Mouse (Mus musculus) E14TG2a.4 (cell line): ENCODE measurements around the gene Dppa4.

Experiments
- H3K27me3 ChIP-seq: 2 replicates; pipeline ENCODE4 v1.6.1; 2014; ENCODE audit warnings: low read length, control low read depth; ENCODE audit not compliant: insufficient read depth
- H3K36me3 ChIP-seq: 2 replicates; pipeline ENCODE4 v1.6.1; 2014; ENCODE audit warnings: low read length, control low read depth; ENCODE audit not compliant: insufficient read depth
- H3K4me1 ChIP-seq: replicated peaks from 2 replicates; pipeline ENCODE4 v1.6.1; 2014; ENCODE audit warnings: low read depth, low read length, control low read depth
- H3K4me3 ChIP-seq: replicated peaks from 2 replicates; pipeline ENCODE4 v1.5.1; 2014; ENCODE audit warnings: mild to moderate bottlenecking, low read length
- H3K9me3 ChIP-seq: 2 replicates; pipeline ENCODE4 v1.6.1; 2014; ENCODE audit warnings: low read length, control low read depth
- CTCF ChIP-seq: conservative IDR thresholded peaks from 2 replicates; pipeline ENCODE4 v1.5.1; 2014; ENCODE audit warnings: low read length
- NANOG ChIP-seq: IDR thresholded peaks from 2 replicates; pipeline ENCODE4 v1.6.1; 2014; ENCODE audit warnings: borderline replicate concordance, low read length, mixed read lengths
- POU5F1 ChIP-seq: IDR thresholded peaks from 2 replicates; pipeline ENCODE4 v1.6.1; 2014; ENCODE audit warnings: low read length, borderline replicate concordance

The Dppa4 gene

GRCm38 (mm10) chr16:48309912-48310630 is 26.5 kb downstream of the Dppa4 start:
- Histone ChIP-seq H3K9me3 (no peaks in the 10 kb centered on the region), H3K27me3 (no peaks in the 10 kb centered on the region), H3K36me3 (peaks cover 38% of the 10 kb centered on the region), H3K4me3 (peak overlapping the region; percentile 82), H3K4me1 (peaks cover 81% of the 10 kb centered on the region)
- no peak for TF ChIP-seq NANOG
- TF ChIP-seq CTCF = no peak
- no peak for TF ChIP-seq POU5F1

- Histone ChIP-seq H3K4me3 (no peak overlapping the region), H3K4me1 (peaks cover 68% of the 10 kb centered on the region), H3K36me3 (peaks cover 89% of the 10 kb centered on the region), H3K27me3 (no peaks in the 10 kb centered on the region), H3K9me3 (no peaks in the 10 kb centered on the region)
- TF ChIP-seq NANOG = no peak
- no peak for TF ChIP-seq CTCF
- no peak for TF ChIP-seq POU5F1
Observed at GRCm38 (mm10) chr16:48315294-48315693, 31.8 kb downstream of the Dppa4 start.

GRCm38 (mm10) chr16:48320781-48321180 is 37.2 kb downstream of the Dppa4 start:
- Histone ChIP-seq H3K27me3 (no peaks in the 10 kb centered on the region), H3K4me3 (no peak overlapping the region), H3K36me3 (peaks cover 46% of the 10 kb centered on the region), H3K4me1 (peaks cover 51% of the 10 kb centered on the region), H3K9me3 (no peaks in the 10 kb centered on the region)
- TF ChIP-seq CTCF (peak; percentile 54), POU5F1 (no peak), NANOG (no peak)

- H3K36me3 ChIP-seq = peaks cover 22% of the 10 kb centered on the region
- no peaks in the 10 kb centered on the region for H3K27me3 ChIP-seq
- peaks cover 44% of the 10 kb centered on the region for H3K4me1 ChIP-seq
- TF ChIP-seq POU5F1 (no peak), NANOG (no peak), CTCF (no peak)
- no peaks in the 10 kb centered on the region for H3K9me3 ChIP-seq
- no peak overlapping the region for H3K4me3 ChIP-seq
Observed at GRCm38 (mm10) chr16:48323133-48323532, 39.6 kb downstream of the Dppa4 start.

GRCm38 (mm10) chr16:48323602-48324345 is 40.2 kb downstream of the Dppa4 start:
- TF ChIP-seq NANOG = no peak
- TF ChIP-seq POU5F1 = no peak
- no peaks in the 10 kb centered on the region for H3K27me3 ChIP-seq

GRCm38 (mm10) chr16:48326903-48327302 is 43.4 kb downstream of the Dppa4 start:
- no peaks in the 10 kb centered on the region for H3K27me3 ChIP-seq
- H3K4me3 ChIP-seq = no peak overlapping the region
- no peaks in the 10 kb centered on the region for H3K36me3 ChIP-seq
- TF ChIP-seq CTCF (no peak), POU5F1 (no peak), NANOG (no peak)
- H3K4me1 ChIP-seq = peaks cover 16% of the 10 kb centered on the region
- no peaks in the 10 kb centered on the region for H3K9me3 ChIP-seq

More at GRCm38 (mm10) chr16:48323602-48324345, 40.2 kb downstream of the Dppa4 start:
- Histone ChIP-seq H3K36me3 (peaks cover 16% of the 10 kb centered on the region), H3K4me1 (peaks cover 42% of the 10 kb centered on the region), H3K4me3 (no peak overlapping the region), H3K9me3 (no peaks in the 10 kb centered on the region)

- H3K36me3 ChIP-seq = no peaks in the 10 kb centered on the region
- no peaks in the 10 kb centered on the region for H3K27me3 ChIP-seq
- no peaks in the 10 kb centered on the region for H3K9me3 ChIP-seq
- no peak for TF ChIP-seq POU5F1
- TF ChIP-seq CTCF = peak; percentile 79
- H3K4me1 ChIP-seq = peaks cover 3% of the 10 kb centered on the region
- no peak overlapping the region for H3K4me3 ChIP-seq
Observed at GRCm38 (mm10) chr16:48328420-48328819, 44.9 kb downstream of the Dppa4 start.

- TF ChIP-seq CTCF (no peak), NANOG (no peak), POU5F1 (no peak)
- H3K27me3 ChIP-seq = no peaks in the 10 kb centered on the region
- H3K4me3 ChIP-seq = no peak overlapping the region
- H3K36me3 ChIP-seq = no peaks in the 10 kb centered on the region
- H3K4me1 ChIP-seq = no peaks in the 10 kb centered on the region
- no peaks in the 10 kb centered on the region for H3K9me3 ChIP-seq
Observed at GRCm38 (mm10) chr16:48331822-48332221, 48.3 kb downstream of the Dppa4 start.
